Mouse (Mus musculus) heart, adult 11 months (tissue): ENCODE results near the gene Spef1.
A peak's percentile ranks its signal among the peaks of the same experiment; 100 is the strongest.

ENCODE experiments used
- DNase-seq: peaks from one replicate; pipeline ENCODE4 v3.0.0; 2022

Spef1 gene

DNA sequence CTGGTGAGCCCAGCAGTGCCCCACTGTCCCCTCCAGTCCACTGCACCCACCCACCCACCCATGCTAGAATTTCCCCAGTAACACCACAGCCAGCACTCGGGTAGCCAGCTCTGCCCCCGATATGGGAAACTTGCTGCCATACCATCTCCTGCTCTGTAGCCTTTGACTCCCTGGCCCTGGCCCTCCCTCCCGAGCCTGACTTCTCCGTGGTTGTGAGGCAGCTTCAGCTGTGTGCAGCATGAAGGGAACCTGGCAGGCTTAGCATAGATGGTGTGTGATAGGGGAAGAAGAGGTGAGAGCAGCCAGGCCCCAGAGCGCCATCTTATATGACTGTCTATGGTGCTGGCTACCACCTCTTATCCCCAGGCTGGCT is 46.6 kb downstream of the Spef1 start:
- no peak for DNase-seq

DNA sequence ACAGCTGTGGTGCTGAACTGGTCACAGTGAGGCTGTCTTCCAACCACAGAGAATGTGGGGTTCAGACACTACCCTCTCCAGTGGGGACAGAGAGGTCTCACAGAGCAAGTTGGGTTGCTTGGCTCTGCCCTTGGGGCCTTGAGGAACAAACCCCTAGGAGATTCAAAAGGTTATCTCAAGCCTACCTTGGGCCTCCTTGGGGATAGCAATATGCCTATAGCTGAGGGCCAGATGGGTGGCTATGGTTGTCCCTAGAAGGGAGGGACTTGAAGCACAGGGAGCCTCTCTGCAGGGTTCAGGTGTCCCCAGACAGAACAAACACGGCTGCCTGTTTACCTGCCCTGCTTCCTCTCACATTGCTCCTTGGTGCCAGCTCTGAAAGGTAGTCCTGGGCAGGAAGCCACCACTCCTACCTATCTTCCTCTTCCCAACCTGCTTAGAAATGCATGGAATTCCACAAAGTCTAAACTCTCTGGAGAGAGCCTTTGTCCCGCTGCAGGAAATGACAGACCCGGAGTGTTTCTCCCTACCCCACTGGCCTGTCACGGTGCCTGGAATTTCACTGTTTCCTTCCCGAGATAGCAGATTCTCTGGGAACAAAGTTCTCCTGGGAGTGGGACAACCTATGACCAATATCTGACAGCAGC is 47.1 kb downstream of the Spef1 start:
- peak; percentile 99 for DNase-seq

DNA sequence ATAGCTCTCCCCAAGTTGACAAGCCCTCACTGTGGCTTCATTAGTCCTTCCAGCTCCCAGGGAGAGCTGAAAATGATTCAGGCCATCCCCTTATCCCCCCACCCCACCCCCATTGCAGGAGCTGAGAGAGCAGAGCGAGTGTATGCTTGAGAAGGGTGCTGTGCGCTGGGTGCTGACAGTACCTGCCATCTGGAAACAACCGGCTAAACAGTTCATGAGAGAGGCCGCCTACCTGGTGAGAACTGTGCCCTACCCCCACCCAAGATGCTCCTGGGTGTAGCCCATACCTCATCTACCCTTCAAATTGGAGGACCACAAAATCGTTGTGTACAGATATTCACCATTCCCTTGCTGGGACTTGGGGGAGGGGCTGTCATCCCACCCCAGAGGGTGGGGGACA is 47.8 kb downstream of the Spef1 start:
- DNase-seq = peak; percentile 89

DNA sequence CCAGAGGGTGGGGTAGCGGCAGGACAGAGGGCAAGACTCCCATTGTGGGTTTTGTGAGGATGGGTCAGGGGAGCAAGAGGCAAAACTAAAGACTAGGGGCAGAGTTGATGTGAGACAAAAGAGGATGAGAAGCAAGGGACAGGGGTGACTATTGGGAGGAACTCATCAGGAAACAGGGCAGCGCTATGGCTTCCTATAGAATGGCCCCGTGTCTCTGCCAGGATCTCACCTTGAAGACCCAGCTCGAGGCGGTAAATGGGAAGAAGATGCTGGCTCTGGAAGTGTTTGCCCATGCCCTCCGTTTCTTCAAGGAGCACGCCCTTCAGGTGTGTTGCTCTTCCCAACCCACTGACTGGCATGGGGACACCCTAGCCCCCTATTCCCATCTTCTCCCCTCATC is 48.3 kb downstream of the Spef1 start:
- peak; percentile 88 for DNase-seq

DNA sequence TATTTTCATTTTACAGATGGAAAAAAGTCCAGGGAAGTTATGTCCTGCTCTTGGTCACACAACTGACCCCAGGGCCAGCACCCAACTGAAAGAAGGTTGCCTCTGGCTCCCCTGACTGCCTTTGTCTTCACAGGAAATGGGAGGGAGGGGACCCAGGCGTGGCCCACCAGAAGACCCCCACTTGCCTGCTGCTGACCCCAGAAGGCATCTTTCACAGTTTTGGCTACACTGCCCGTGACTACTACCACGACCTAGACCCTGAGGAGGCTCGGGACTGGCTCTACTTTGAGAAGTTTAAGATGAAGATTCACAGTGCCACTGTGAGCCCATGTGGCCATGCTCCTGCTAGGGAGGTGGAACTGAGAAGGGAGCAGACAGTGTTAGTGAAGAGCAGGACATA is 48.8 kb downstream of the Spef1 start:
- peak; percentile 90 for DNase-seq

DNA sequence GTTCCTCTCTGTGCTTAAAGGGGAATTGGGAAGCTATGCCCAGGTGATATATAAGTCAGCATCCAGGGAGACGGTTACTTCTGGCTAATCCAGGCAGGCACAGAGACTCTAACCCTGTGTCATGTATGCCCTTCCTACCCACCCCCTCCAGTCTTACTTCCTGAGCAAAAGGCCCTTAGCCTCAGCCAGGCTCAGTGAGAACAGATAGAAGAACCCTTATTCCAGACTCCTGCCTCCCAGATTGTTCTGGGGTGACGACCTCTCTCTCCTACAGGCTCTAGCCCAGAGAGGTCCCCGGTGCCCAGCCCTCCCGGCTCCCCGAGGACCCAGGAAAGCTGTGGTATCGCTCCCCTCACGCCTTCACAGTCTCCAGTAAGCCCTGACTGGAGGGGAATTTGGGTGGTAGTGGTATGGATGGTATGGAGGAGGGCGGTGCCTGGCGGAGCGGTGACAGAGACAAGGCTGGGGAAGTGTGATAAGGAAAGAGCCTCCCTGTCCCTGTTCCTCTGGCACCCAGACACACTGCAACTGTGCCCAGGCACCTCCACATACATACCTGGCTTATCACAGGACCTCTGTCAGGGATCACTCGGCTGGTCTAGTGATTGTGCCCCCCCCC is 51.5 kb downstream of the Spef1 start:
- peak; percentile 88 for DNase-seq

DNA sequence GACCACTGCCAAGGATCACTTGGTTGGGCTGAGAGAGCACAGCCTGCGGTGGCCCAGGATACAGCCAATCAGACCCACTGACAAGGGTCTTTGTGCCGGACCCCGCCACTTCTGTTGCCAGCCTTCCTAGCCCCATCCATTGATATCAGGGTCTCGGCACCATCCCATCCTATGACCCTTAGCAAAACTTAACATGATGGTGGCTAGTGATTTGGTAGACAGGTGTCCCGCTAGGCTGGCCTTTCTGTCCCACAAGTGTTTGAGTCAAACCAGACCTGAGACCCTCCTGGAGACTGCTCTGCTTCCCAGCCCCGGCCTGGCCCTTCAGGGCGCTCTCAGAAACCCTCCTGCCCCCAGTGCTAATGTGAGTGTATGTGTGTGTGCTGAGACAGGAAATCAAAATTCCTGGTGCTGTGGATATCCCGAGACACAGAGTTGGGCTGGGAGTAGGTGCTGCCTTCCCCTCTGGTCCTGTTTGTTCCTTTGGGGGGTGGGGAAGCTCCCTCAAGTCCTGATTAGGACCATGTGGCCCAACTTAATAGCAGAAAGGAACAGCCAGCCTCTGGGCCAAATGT is 52.2 kb downstream of the Spef1 start:
- DNase-seq = peak; percentile 94

DNA sequence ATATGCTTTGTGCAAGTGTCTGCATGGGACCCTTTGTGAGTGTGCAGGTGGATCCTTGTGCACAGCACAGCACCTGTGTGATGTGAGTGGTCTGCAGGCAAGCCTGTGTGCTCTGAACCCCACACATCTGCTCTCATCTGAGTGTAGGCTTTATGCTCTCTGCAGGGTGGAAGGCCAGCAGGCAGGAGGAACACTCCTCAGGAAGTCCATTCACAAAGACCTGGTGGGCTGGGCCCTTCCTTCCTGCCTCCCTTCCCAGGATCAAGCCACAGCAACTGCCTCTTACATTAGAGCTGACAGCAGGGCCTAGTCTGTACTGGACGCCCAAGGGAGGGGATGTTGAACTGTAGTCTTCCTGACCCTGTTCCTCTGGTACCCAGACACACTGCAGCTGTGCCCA is 52.7 kb downstream of the Spef1 start:
- DNase-seq = peak; percentile 99

DNA sequence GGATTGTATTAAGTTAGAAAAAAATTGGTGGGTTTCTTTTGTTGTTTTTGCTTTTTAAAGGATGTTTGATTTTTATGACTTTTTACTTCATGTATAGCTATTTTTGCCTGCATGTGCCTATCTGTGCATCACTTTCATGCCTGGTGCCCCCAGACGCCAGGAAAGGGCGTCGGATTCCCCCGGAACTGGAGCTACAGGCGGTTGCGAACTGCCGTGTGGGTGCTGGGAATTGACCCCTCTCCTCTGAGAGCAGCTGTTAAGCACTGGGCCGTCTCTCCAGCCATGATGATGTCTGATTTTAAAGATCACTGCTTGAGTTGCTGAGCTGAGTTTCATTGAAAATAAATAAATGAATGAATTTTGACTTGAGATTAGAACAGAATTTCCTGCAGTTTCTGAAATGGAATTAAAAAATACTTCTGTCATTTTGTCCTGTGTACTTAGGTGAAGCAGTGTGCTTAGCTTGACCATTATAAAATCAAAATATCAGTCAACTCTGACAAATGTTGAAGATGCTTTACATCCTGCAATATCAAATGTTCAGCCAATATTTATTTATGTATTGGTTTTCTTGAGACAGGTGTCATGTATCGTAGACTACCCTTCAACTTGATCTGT is 54.0 kb downstream of the Spef1 start, which contains the start of gene Gm11037:
Gm11037 (plus strand) TSS at position 568 of the 618 bp plus-strand sequence.
- DNase-seq = peak; percentile 85

DNA sequence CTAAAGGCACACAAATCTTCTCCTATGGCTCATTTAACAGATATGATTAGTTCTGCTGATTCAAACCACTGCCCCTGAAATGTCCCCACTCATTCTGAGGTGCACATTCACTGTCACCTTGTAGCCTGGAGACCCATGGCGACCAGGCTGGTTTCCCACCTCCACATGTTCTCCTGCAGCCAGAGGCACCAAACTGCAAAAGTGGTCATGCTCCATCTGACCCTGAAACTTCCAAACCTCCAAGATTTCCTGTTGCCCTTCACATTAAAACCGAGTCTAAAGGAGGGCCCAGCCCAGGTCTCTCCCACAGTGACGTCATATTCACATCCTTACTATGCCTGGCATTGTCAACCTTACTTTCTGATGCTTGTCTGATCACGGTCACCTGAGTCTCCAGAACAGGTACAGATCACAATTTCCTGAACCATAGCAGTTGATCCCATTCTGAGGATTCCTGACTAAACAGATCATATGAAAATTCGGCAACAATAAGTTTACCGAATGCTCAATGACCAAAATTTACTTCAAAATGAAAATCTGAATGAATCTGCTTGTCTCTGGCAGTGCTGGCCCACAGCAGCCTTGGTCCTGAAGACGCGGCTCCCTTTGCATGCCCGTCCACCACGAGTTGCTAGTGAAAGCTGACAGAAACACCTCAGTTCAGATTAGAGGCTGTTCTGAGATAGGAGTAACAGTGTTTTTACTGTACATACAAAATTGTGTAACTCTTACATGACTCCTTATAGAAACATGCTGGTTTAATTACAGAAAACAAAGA is 54.8 kb downstream of the Spef1 start:
- peak; percentile 80 for DNase-seq

DNA sequence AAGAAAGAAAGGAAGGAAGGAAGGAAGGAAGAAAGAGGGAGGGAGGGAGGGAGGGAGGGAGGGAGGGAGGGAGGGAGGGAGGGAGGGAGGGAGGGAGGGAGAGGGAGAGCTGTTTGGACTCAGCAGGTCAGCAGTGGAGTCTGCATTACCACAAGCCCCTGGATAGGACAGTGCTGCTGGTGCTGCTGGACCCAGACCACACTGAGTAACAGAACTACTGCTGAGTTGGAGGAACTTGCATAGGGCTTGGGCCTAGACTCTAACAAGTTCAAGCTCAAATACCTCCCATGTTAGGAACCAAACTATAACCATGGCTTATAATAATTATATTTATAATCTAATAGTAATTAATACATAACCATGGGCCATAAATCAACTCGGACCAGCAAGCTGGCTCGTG is 56.2 kb downstream of the Spef1 start:
- peak; percentile 75 for DNase-seq

DNA sequence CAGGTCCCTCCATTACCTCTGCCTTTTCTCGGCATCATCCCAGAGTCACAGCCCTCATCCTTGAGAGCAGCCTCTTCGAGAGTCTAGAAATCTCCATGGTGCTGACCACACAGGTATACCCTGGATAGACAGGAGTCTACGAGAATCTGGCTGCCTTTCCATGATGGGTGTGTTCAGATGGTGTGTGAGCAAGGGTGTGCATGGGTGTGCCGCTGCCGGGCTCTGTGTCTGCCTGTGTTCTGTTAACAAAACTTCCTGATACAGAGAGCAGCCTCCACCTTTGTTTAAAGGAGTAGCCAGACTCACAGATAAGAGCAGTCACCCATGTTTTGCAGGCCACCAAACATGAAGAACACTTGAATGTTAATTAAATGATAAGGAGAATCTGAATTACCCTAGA is 57.2 kb downstream of the Spef1 start:
- peak; percentile 97 for DNase-seq

DNA sequence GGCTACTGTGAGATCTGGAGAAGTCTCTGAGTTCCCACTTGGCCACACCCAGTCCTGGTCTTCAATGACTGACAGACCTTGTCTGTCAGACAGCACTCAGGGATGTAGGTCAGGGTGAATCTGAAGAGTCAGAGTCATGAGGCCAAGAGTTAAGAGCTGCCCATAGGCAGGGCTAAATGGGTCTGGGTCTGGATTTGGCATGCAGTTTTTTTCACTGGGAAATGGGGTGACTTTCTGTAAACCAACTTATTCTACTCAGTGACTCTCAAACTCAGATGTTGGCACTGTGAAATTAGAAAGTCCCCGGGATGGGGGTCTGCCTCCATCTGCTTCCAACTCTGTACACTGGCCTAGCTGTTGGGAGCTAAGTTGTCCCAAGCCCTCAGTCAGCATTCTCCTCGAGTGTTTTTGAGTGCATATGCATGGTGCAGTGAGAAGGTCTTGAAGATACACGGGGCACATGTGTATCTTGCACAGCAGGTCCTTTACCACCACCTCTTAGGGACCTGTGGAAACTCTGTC is 58.4 kb downstream of the Spef1 start:
- peak; percentile 78 for DNase-seq

DNA sequence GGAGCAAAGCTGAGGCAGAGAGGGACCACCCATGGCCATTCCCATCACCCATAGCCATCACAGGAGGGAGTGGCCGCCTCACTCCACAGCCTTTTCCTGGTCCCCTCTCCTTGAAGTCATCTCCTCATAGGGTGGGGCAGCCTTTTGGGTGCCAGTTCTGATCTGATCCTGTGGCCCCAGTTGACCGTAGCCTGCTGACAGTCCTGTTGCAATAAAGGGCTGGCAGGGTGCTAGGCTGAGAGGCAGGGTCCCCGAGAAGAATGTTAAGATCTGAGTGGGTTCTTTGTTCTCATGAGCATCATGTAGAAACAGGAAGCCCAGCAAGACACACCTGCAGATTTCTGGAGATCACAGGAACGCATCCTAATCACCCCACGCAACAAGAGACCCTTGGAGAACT is 58.9 kb downstream of the Spef1 start:
- DNase-seq = peak; percentile 98

DNA sequence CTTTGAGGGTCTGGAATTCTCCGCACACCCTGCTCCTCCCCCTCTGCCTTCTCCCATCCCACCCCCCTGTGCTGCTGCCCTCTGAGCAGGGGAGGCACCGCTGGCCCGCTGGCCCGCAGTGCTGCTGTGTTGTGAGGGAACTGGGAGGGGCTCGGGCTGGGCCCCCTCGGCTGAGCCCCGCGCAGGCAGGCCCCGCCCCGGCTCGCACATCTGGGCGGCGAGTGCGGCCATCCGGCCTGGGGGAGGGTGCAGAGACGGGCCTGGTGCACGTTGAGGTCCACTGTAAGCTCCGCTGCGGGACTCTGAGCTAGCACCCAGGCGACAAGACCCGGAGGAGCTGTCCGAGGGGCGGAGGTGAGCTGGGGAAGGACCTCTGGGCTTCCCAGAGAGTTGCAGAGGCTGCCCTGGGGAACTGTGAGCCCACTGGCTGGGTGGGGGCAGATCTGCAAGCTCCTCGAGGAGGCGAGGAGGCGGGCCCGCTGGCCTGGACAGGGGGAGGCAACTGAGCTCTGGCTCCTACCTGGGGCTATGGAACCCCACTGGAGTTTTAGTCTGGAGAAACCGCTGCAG is 59.8 kb downstream of the Spef1 start, which contains the start of gene Hspa12b:
Hspa12b (plus strand) TSS at position 120 of the 570 bp plus-strand sequence.
- peak; percentile 99 for DNase-seq

DNA sequence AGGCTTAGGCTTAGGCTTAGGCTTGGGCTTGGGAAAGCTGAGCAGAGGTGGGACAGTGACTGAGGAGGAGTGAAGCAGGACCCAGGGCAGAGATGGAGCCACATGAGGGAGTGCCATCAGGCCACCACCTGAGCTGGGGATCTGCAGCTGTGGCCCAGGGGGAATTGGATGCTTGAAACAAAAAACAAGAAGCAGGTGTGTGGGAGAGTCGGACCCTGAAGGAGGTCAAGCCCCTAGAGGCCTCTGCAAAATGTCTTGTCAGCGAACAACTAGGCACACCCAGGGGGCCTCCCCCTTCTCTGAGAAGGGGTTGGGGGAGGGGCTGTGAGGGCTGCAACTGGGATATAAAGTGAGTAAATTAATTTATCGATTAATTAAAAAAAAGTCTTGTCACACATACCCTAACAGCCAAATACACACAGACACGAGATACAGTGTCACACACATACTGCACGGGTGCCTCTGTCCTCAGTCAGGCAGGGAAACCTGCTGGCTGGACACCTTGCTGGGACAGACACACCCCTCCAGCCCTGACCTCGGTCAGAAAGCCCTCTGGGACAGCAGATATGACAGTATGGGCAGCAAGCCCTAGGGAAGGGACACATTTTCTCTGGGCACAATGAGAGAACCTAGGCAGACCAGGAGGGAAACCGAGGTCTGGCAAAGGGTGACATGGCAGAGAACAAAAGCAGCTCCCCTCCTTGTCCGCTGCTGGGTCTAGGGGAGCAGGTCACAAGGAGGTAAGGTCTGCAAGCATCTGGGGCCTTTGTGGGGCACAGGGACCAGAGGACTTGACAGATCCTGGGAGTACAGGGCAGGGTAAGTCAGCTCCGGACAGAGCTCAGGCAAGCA is 60.9 kb downstream of the Spef1 start:
- DNase-seq = peak; percentile 91

DNA sequence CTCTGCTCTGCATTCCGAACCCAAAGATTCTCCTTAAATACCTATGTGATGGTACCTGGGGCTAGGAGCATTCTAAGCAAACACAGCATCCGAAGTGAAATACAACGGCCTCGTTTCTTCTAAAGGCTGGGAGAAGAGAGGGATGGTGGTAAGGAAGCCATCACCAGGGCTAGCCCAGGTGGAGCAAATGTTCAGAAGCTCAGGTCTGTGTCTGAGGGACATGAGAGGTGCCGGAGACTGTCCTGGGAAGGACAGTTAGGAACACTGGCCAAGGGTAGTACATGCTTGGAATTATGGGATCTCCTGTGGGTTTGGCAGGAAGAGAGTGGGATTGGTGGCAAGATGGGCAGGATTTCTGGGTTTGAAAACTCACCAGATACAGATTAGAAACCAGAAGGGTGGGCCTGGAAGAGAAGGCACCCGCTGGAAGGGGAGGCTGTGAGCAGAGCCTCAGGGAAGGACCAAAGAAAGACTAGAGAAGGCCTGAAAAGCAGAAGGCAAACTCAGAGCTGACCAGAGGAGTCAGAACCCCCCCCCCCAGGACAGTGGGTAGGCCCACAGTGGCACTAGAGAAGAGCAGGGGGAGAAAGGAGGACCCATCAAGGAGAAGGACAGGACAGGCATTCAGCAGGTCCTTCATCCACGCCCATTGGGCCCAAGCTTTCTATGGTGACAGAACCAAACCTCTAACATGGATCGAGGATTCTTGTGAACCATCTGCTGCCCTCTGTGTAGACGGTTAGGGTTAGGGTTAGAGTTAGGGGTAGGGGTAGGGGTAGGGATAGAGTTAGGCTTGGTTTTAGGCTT is 61.7 kb downstream of the Spef1 start:
- DNase-seq = peak; percentile 87

DNA sequence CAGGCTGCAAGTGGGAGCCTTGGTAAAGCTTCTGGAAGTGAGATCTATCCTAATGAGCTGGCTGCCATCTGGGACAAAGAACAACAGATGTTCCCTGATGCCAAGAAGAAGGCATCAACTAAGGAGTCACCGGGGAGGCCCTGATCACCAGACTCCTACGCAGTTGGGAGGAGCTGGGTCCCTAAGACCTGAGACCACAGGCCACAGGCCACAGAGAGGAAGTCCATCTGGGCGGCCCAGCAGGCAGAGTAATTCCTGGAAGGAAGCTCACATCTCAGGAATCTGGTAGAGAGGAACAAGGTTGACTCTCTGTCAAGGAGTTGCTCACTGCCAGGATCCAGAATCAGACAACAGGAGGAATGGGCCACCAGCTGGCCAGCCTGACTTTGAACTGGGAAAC is 62.9 kb downstream of the Spef1 start:
- peak; percentile 99 for DNase-seq
